Mouse (Mus musculus) brain, adult 2 months (tissue): Measurements from ENCODE around the gene Lrrc71.
A peak's percentile ranks its signal among the peaks of the same experiment; 100 is the strongest.

Source experiments
- DNase-seq: peaks from one replicate; pipeline ENCODE4 v3.0.0; 2011; ENCODE audit warnings: low read depth, low spot score

Gene Lrrc71

DNA sequence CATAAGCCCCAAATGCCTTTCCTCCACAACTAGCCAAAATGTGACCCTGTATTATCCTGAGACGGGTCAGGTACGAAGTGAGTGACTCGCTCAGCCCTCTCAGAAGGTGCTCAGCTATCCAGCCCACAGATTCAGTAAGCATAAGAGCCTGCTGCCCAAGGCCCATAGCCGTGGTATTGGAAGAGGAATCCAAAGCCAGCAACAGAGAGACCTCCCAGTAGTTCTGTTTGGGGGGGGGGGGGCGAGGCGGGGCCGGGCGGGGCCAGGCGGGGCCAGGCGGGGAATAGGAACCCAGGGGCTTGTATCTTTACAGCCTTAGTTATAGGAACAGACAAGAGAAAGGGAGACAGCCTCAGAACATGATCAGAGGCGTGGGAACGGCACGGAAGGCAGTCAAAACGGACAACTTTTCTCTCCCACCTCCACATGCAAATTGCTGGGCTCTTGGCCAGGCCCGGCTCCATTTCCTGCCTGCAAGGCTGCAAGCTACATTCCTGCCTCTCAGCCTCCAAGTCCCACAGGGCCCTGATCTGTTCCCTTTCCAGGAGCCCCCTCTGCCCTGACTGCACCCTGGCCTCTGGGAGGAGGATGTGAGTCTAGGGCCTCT lies 15.4 kb upstream of the Lrrc71 start:
- DNase-seq = peak; percentile 82

DNA sequence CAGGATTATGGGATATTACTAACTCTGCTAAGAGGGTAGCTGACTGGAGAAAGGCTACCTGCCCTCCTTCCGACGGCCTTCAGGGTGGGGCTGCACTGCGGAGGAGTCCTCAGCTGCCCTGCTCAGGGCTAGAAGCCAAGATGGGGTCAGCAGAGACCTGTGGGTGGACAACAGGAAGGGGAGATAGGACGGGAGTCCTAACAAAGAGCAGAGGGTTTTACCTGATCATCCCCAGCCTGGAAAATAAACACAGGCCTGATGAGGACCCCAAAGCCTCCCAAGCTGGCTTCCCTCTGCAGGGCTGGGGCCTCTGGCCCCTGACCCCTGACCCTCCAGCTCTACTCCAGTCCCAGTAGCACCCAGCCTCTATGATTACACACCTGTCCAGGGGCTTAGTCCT lies 14.8 kb upstream of the Lrrc71 start:
- no peak for DNase-seq

DNA sequence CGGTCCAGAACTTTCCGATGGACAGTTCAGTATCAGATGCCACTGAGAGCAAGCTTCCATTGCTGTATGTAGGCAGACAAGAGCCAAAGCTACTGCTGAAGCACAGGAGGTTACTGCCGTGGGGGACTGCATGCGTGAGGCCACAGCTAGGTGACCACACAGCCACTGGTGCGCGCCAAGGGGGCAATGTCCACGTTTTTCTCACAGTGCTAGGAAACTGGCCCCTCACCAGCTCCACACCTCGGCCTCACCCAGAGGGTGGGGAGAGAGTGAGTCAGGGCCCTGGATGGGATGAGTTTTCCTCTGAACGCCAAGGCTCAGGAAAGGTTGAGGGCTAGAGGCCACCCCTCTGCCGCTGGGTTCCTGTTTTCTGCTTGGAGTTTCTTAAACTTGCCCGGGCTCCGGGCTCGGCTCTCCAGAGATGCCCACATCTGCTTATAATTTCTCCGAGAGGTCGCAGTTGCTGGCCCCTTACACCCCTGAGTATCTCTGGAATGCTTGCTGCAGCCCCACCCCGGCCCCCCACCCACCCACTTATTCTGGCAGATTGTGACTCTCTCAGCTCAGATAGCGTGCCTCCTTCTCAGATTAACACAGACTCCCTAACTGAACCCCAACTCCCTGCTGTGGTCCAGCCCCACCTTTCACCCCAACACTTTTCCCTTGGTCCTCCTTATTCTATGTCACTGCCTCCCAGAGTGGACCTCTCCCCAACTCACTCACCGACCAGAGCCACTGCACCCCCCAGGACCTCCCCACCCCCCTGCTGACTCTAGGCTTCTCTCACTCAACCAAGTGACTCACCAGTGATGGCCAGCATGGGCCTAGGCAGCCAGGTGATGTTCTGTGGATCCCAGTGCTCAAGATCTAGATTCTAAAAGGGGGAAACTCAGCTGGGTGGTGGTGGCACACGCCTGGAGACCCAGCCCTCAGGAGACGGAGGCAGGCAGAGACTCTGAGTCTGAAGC lies 13.3 kb upstream of the Lrrc71 start:
- no peak for DNase-seq

DNA sequence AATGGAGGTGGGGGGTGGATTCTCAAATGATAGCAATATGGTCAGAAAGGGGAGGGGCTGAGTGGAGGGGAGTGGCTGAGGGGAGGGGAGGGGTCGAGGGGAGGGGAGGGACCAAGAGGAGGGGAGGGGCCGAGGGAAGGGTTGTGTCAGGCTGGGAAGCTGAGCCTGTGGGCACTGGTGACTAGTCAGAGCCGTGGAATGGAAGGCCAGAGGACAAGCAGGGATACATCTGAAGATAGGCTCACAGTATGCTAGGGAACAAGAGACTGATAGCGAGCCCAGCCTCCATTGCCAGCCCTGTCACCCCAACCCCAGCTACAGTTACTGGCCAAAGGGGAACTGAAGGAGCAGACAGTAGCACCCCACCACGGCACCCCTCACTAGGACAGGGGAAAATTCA lies 10.2 kb upstream of the Lrrc71 start:
- DNase-seq = no peak

DNA sequence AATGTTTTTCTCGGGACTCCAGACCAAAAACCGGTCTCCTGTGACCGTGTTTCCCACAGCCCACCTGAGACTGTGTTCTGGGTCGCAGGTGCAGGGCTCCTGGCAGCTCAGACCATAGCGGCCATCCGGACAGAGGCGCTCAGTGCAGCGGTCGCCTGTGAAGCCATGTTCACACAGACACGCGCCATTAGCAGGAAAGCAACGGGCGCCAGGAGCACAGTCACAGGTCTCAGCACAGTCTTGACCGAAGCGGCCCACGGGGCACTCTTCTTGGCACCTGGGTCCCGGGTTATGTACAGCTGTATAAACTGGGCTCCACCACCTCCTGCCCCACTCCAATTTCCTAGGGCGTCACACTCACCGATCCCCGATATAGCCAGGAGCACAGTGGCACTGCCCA lies 8.1 kb upstream of the Lrrc71 start:
- no peak for DNase-seq

DNA sequence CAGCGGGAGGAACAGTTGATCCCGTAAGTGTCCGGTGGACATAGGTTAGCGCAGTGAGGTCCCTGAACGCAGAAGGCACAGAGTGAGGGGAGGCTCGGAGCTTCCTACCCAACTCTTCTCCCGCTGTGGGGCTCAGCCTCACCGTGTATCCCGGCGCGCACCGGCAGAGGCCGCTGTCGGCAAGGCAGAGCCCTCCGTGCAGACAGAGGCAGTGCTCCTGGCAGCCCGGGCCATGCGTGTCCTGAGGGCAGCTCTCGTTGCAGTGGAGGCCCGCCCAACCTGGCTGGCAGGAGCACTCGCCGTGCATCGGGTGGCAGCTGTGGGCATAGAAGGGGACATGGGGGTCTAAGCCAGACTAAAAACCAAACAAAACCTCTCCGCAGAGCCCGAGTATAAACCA lies 7.5 kb upstream of the Lrrc71 start:
- peak; percentile 74 for DNase-seq

DNA sequence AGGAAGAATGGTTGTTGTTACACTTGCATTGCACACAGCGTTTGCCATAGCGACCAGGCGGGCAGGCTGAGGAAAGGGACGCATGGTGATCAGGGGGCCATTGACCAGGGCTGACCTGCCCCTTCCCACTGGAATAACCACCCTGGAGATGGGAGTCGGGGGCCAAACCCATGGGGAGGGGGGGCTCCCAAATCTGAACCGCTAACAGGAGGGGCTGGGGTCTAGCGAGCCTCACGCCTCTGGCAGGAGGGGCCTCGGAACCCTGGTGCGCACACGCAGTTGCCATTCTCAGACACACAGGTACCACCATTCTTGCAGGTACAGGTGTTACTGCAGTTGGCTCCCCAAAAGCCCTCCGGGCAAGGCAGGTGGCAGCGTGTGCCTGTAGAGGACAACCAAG lies 5.4 kb upstream of the Lrrc71 start:
- DNase-seq = no peak

DNA sequence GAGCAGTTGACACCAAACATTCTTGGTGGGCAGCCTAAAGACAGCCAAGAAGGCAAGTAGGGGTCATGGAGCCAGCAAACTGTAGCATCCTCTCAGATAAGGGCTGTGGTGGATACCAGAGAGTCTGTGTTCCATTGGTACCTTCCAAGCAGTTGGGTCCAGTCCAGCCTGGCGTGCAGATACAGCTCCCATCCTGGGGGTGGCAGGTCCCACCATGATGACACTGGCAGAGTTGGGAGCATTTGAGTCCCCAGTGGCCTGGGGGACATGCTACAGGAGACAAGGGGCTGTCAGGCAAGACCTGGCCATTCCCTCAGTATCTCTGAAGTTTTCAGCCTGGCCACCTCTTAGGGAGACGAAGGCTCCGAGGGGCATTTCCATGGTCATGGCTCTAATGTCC lies 4.1 kb upstream of the Lrrc71 start:
- DNase-seq = no peak

DNA sequence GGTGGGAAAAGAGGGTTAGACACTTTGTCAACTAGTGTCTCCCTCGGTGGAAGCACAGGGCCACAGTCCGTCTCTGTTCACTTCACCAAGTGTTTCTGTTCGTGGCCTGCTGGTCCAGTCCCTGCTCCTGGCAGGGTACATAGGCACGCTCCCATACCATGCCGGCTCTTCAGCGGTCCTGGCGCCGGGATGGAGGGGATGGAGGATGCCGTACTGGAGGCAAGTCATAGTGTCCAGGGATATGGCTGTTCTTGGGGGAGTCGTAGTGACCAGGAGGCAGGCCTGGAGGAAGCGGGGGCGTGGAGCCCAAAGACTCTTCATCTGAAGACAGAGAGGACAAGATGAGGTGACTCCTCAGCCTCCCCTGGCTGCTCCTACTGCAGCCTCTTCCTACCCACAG lies 1.6 kb upstream of the Lrrc71 start:
- DNase-seq = no peak

DNA sequence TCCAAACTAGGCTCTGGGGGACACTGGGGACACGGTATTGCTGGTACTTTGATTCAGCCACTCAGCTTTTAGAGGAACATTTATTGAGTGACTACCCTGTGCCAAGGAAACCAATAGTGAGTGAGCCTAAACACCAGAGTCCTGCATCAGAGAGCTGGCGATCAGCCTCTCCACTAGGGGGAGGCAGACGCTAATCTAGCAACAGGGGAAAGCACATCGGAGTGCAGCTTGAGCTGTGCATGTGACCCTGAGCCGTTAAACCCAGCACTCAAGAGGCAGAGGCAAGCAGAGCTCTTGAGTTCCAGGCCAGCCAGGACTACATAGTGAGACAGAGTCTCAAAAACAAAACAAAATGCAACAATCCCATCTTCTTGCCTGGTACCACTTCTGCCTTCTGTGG lies 611 bp upstream of the Lrrc71 start:
- DNase-seq = peak; percentile 77

DNA sequence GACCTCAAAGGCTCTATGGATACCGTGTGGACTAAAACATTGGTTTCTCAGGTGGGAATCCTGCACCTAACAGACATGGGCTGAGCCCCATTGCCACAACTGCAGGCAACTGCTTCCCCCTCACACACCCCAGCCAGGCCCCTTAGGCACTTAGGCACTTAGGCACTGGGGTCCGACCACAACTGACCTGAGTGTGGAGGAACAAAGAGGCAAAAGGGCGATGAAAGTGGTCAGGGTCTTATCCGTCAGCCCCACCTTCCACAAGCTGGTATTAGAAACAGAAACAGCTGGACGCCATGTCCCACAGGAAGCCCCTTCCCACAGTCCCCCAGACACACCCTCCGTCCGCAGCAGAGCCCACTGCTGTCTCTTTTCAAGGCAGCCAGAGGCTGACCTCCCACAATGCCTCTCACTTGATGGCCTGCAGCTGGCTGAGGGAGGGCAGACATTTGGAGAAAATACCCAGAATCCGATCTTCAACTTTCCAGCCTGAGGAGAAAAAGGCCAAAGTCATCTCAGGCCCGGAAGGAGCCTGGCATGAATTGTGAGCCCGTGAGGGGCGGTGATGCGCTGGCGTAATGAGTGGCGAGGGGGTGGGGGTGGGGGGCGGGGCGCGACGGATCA lies 3.3 kb downstream of the Lrrc71 start:
- no peak for DNase-seq

DNA sequence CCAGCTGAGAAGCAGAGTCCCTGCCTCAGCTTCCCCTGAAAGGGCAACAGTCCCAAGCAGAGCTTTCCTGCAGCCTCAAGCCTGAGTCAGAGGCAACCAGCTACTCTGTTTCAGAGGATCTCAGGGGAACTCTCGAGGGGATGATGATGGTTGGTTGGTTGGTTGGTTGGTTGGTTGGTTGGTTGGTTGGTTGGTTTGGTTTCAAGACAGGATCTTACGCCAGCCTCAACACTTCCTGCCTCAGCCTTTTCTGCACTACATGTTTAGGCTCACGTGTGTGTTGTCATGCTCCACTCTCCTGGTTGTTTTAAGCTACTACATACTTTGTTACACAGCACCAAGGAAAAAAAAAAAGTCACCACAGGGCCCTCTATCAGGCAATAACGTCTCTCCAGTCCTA lies 4.5 kb downstream of the Lrrc71 start:
- DNase-seq = no peak

DNA sequence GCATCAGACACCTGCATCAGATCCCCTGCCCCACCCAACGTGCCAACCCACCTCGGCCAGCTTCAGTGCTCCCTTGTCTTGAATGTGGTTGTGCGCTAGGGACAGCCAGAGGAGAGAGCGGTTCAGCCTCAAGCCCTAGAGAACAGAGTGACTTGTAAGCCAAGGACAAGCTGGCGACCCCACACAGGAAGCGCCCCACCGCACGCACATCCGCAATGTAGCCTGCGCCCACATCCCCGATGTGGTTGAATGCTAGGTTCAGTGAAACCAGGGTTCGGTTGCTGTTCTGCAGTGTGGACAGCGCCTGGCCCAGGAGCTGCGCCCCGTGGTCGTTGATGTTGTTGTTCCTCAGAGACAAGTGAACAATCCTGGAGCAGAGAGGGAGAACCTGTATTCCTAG lies 5.7 kb downstream of the Lrrc71 start:
- DNase-seq = no peak

DNA sequence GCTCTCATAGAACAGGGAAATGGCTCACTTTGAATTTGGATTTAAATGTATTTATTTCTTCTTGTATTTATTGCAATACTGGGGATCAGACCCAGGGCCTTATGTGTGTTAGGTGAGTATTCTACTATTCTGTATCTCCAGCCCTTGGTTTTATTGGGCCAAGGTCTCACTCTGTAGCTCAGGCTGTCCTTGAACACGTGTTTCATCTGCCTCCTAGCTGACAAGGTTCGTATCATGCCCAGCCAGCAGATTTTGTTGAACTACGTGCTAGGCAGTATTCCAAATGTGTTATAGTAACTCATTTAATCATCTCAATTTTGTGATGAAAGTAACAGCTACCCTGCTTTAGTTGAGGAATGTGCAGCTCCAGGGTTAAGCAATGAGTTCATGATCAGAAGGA lies 6.4 kb downstream of the Lrrc71 start:
- DNase-seq = no peak

DNA sequence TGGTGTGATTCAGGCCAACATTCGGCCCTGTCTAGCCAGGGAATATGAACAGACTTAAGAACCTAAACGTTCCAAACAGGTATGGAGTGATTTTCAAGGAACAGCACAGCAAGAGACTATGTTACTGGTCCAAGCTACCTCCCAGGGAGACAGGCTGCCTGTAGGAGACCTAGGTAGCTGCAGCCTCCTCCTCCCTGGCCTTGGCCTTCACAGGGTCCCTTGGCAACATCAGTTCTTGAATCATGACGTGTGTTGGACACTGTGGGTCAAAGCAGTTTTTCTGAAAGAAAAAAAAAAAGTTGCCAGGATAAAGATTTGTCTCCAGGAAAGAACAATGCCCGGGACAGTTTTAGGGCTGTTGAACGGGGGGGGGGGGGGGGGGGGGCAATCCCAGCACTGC lies 9.5 kb downstream of the Lrrc71 start:
- DNase-seq = no peak

DNA sequence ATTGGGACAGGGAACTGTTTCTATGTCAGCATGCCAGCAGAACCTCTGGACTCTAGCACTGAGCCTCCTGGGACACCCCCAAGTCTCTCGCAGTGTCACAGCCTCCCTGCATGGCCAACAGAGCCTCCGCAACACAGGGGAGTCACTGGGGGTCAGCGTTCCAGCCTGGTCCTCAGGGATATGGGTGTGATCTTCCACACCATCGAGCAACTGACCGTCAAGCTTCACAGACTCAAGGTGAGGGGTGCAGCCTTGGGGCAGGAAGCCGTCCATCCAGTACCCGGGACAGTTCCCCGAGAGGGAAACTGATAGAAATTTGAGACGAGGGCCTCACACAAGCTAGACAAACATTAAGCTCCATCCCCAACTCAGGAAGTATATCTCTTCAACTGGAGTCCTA lies 13.1 kb downstream of the Lrrc71 start:
- no peak for DNase-seq

DNA sequence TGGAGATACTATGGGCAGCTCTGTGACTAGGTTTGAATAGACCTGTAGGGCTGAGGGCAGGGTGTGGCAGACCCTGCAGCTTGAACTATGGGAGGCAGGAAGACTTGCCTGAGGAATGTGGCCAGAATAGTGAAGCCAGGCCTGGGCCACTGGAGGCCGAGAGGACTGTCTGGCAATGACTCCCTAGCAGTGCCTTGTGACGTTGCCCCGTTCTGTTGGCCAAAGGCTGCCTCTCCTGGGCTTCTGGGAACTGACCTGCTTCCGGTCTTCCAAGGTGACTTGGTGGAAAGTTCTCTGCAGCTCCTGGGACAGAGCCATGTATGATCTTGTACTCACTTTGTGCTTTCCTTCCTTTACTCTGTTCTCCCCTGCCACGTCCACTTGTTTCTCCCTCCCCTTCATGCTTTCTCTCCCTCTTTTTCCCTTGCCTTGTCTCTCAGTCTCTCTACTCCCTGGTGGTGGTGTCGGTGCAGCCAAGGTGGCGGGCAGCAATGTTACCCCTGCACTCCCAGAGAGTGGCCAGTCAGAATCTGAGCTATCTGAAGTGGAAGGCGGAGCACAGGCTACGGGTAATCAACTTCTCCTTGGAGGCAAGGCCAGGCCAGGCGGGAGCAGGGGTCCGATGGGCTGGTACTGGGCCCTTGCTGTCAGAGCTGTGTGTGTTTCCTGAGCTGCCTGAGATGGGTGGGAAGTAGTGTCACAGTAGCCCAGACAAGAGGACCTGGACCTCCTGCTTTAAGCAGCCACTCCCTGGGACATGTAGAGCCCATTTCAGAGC lies 14.3 kb downstream of the Lrrc71 start:
- DNase-seq = no peak

DNA sequence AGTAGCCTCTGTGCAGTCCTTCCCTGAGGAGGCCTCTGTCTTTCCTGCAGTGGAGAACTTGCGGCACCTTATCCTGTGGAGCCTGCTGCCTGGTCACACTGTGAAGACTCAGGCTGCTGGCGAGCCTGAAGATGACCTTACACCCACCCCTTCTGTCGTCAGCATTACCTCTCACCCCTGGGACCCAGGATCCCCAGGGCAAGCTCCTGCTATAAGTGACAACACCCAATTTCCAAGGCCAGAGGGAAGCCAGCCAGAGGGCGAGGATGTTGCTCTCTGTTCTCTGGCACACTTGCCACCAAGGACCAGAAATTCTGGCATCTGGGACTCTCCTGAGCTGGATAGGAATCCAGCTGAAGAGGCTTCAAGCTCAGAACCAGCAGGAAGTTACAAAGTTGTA lies 15.3 kb downstream of the Lrrc71 start:
- DNase-seq = no peak

DNA sequence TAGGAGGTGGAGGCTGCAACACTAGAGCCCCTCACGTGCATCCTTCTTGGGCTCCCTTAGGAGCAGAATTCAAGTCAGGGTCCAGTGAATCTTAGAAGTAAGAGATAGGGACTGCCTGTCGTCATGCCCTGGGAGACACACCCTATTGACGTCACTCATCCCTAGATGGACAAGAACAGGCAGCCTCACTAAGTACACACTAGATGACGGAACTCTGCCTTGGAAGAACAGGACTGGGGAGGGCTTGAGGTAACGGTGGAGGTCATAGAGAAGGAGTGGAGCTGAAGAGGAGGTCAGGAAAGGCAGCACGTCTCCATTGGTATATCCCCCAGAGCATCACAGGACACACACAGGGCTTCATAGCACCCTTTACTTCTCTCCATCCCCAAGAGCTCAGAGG lies 19.7 kb downstream of the Lrrc71 start:
- no peak for DNase-seq

DNA sequence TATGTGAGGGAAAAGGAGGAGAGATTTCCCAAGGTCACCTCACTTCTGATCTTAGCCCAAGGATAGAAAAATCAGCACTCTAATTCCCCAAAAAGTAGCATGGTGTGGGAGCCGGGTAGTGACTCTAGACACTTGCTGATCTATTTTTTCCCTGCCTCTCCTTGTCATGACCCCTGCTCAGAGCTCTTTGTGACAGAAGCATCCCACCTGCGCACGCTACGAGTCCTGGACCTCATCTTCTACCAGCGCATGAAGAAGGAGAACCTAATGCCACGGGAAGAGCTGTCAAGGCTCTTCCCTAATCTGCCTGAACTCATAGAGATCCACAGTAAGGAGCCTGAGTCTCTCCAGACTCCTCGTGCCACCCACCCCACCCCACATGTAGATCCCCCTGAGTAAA lies 22.2 kb downstream of the Lrrc71 start:
- no peak for DNase-seq

DNA sequence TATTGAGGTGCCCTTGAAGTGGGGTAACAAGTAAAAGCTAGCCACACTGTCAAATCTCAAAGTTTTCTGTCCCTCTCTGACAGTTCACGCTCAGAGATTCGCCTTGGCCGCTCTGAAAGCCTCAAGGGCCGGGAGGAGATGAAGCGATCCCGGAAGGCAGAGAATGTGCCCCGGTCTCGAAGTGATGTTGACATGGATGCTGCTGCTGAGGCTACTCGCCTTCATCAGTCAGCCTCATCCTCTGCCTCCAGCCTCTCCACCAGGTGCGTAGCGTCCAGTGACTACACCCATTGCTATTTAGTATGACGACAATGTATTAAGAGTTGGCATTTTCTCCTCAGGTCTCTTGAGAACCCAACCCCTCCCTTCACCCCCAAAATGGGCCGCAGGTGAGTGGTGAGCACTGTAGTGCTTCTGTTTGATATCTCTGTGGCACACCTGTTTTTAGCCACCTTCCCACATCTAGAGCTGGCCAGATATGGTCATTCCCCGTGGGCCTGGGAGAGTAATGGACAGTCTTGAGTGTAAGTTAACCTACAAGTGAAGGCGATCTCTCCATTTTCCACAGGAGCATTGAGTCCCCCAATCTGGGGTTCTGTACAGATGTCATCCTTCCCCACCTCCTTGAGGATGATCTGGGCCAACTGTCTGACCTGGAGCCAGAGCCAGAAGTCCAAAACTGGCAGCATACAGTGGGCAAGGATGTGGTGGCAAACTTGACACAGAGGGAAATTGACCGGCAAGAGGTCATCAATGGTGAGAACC lies 22.8 kb downstream of the Lrrc71 start:
- DNase-seq = no peak
